Mouse (Mus musculus) cortical plate, adult 2 months (tissue): ENCODE data around the gene Pcca.

Experiments used
- CTCF ChIP-seq: fragments of 200-500 bp; IDR thresholded peaks from 2 replicates; pipeline ENCODE4 v1.5.1; 2011; ENCODE audit warnings: mild to moderate bottlenecking, control low read depth, low read length; ENCODE audit not compliant: insufficient read depth; ENCODE audit errors: extremely low read depth
- POLR2A ChIP-seq: fragments of 200-500 bp; IDR thresholded peaks from 2 replicates; pipeline ENCODE4 v1.6.1; 2011; ENCODE audit warnings: mild to moderate bottlenecking, low read length, control low read depth; ENCODE audit not compliant: insufficient read depth; ENCODE audit errors: extremely low read depth

DNA sequence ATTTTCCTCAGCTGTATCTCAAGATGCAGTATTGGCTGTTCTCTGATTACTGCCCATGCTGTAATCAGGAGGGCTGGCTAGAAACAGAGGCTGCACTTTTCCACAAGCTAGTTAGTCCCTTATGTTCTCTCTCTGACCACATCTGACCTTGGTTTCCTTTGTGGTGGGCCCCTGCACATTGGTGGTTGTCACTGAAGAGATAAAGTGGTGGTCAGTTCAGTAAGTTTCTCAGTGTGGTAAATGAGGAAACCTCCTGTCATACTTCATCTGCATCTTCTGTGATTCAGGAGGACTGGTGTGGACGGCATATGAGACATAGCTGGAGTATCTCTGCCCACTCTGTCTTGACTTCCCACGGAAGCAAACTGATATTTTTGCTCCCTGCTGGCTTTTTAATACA lies 254.1 kb downstream of the Pcca start:
- TF ChIP-seq CTCF (no peak), POLR2A (no peak)
